Mouse (Mus musculus): Measurements from ENCODE around the gene Tmem163.

The Tmem163 gene

GRCm38 (mm10) chr1:127523364-127523763 is 156.0 kb downstream of the Tmem163 start:
- CTCF ChIA-PET = interaction anchor here in 2 of 4 experiments (1.3 to 1.6 kb wide), 3 partner anchors 23 to 90 kb away, joined by 3 read pairs; no protein-coding TSS in a partner anchor
- POLR2A ChIA-PET = interaction anchor here in 2 of 4 experiments (2.0 to 2.1 kb wide), 2 partner anchors 14 to 16 kb away, joined by 6 to 8 read pairs; no protein-coding TSS in a partner anchor

GRCm38 (mm10) chr1:127514888-127515287 is 164.5 kb downstream of the Tmem163 start:
- ChIA-PET CTCF (interaction anchor here in 1 of 4 experiments (1.0 kb wide), 1 partner anchor 15 kb away, joined by 3 read pairs; no protein-coding TSS in a partner anchor), POLR2A (no interaction called here)

GRCm38 (mm10) chr1:127514479-127514878 is 164.9 kb downstream of the Tmem163 start:
- ChIA-PET CTCF (no interaction called here), POLR2A (interaction anchor here in 1 of 4 experiments (1.3 kb wide), 1 partner anchor 17 kb away, joined by 3 read pairs; no protein-coding TSS in a partner anchor)

- ChIA-PET CTCF (no interaction called here), POLR2A (interaction anchor here in 1 of 4 experiments (1.0 to 1.3 kb wide), 2 partner anchors 18 to 27 kb away, joined by 3 to 5 read pairs; no protein-coding TSS in a partner anchor)
Measured at GRCm38 (mm10) chr1:127513664-127514063, 165.7 kb downstream of the Tmem163 start.

- POLR2A ChIA-PET = interaction anchor here in 1 of 4 experiments (1.0 to 1.3 kb wide), 2 partner anchors 18 to 28 kb away, joined by 3 to 5 read pairs; no protein-coding TSS in a partner anchor
- CTCF ChIA-PET = no interaction called here
Measured at GRCm38 (mm10) chr1:127513140-127513539, 166.2 kb downstream of the Tmem163 start.

- POLR2A ChIA-PET = interaction anchor here in 1 of 4 experiments (0.6 kb wide), 1 partner anchor 1979 kb away, joined by 3 read pairs; no protein-coding TSS in a partner anchor
Measured at GRCm38 (mm10) chr1:127512709-127513108, 166.6 kb downstream of the Tmem163 start.

GRCm38 (mm10) chr1:127511362-127511761 is 168.0 kb downstream of the Tmem163 start:
- CTCF ChIA-PET = interaction anchor here in 1 of 4 experiments (1.6 kb wide), 1 partner anchor 11 kb away, joined by 4 read pairs; no protein-coding TSS in a partner anchor
- POLR2A ChIA-PET = interaction anchor here in 1 of 4 experiments (0.9 to 1.3 kb wide), 2 partner anchors 12 to 18 kb away, joined by 3 read pairs; no protein-coding TSS in a partner anchor

More at GRCm38 (mm10) chr1:127512709-127513108, 166.6 kb downstream of the Tmem163 start:
- CTCF ChIA-PET = interaction anchor here in 1 of 4 experiments (0.9 kb wide), 1 partner anchor 314 kb away, joined by 3 read pairs; no protein-coding TSS in a partner anchor

- ChIA-PET CTCF (no interaction called here), POLR2A (no interaction called here)
Measured at GRCm38 (mm10) chr1:127508921-127509320, 170.4 kb downstream of the Tmem163 start.

GRCm38 (mm10) chr1:127508067-127508739 is 171.1 kb downstream of the Tmem163 start:
- ChIA-PET CTCF (interaction anchor here in 3 of 4 experiments (0.6 to 1.4 kb wide), 5 partner anchors 9 to 722 kb away, joined by 3 to 7 read pairs (median 7); no protein-coding TSS in a partner anchor), POLR2A (interaction anchor here in 3 of 4 experiments (0.5 to 2.1 kb wide), 13 partner anchors 15 to 1948 kb away, joined by 3 to 8 read pairs (median 4); partner anchors contain the start of genes Ccnt2 (in 1 of the 3), Dars (in 1 of the 3), Mcm6 (in 1 of the 3) and Rab3gap1 (in 1 of the 3))

GRCm38 (mm10) chr1:127507042-127507650 is 172.2 kb downstream of the Tmem163 start:
- POLR2A ChIA-PET = interaction anchor here in 3 of 4 experiments (0.5 to 2.1 kb wide), 16 partner anchors 16 to 910 kb away, joined by 3 to 8 read pairs (median 4); partner anchors contain the start of genes Ccnt2 (in 2 of the 3), Dars (in 1 of the 3), Mcm6 (in 1 of the 3) and Rab3gap1 (in 1 of the 3)
- CTCF ChIA-PET = interaction anchor here in 3 of 4 experiments (0.7 to 1.4 kb wide), 3 partner anchors 8 to 312 kb away, joined by 3 to 7 read pairs (median 3); no protein-coding TSS in a partner anchor

GRCm38 (mm10) chr1:127500701-127501100 is 178.6 kb downstream of the Tmem163 start:
- POLR2A ChIA-PET = interaction anchor here in 2 of 4 experiments (0.7 to 2.0 kb wide), 3 partner anchors 272 to 1820 kb away, joined by 3 to 7 read pairs (median 5); partner anchors contain the start of gene Ccnt2 (in 1 of the 2)
- CTCF ChIA-PET = interaction anchor here (0.7 to 3.5 kb wide), 24 partner anchors 10 to 573 kb away, joined by 3 to 15 read pairs (median 4); partner anchors contain the start of gene Tmem163 (in 2 of the 4)

GRCm38 (mm10) chr1:127500219-127500618 is 179.1 kb downstream of the Tmem163 start:
- POLR2A ChIA-PET = interaction anchor here in 3 of 4 experiments (0.6 to 1.9 kb wide), 6 partner anchors 11 to 1819 kb away, joined by 3 to 7 read pairs (median 3); partner anchors contain the start of gene Ccnt2 (in 1 of the 3)
- CTCF ChIA-PET = interaction anchor here (0.5 to 3.5 kb wide), 40 partner anchors 8 to 1092 kb away, joined by 3 to 15 read pairs (median 4); partner anchors contain the start of genes Tmem163 (in 3 of the 4) and Cxcr4 (in 1 of the 4)

- ChIA-PET CTCF (interaction anchor here (0.6 to 3.5 kb wide), 13 partner anchors 9 to 468 kb away, joined by 3 to 15 read pairs (median 5); partner anchors contain the start of gene Tmem163 (in 1 of the 4)), POLR2A (interaction anchor here in 2 of 4 experiments (0.6 to 1.9 kb wide), 4 partner anchors 12 to 275 kb away, joined by 3 to 7 read pairs (median 3); partner anchors contain the start of gene Ccnt2 (in 1 of the 2))
Measured at GRCm38 (mm10) chr1:127498746-127499145, 180.6 kb downstream of the Tmem163 start.

- CTCF ChIA-PET = interaction anchor here (0.6 to 1.4 kb wide), 17 partner anchors 12 to 1051 kb away, joined by 3 to 6 read pairs (median 3); partner anchors contain the start of gene Tmem163 (in 2 of the 4)
- POLR2A ChIA-PET = no interaction called here
Measured at GRCm38 (mm10) chr1:127496737-127497543, 182.4 kb downstream of the Tmem163 start.

GRCm38 (mm10) chr1:127487161-127487560 is 192.2 kb downstream of the Tmem163 start:
- POLR2A ChIA-PET = no interaction called here

GRCm38 (mm10) chr1:127484826-127485225 is 194.5 kb downstream of the Tmem163 start:
- ChIA-PET CTCF (interaction anchor here (0.5 to 2.8 kb wide), 20 partner anchors 9 to 1803 kb away, joined by 3 to 10 read pairs (median 3); no protein-coding TSS in a partner anchor), POLR2A (interaction anchor here in 3 of 4 experiments (0.6 to 1.5 kb wide), 8 partner anchors 9 to 289 kb away, joined by 3 to 5 read pairs (median 3); partner anchors contain the start of genes Ccnt2 (in 1 of the 3) and Mgat5 (in 1 of the 3))

More at GRCm38 (mm10) chr1:127487161-127487560, 192.2 kb downstream of the Tmem163 start:
- CTCF ChIA-PET = interaction anchor here in 2 of 4 experiments (0.8 to 1.2 kb wide), 2 partner anchors 13 to 250 kb away, joined by 3 to 4 read pairs; no protein-coding TSS in a partner anchor

GRCm38 (mm10) chr1:127484188-127484587 is 195.2 kb downstream of the Tmem163 start:
- POLR2A ChIA-PET = interaction anchor here in 3 of 4 experiments (0.6 to 1.5 kb wide), 8 partner anchors 8 to 673 kb away, joined by 3 to 5 read pairs (median 3); partner anchors contain the start of genes Ccnt2 (in 1 of the 3) and Mgat5 (in 1 of the 3)
- CTCF ChIA-PET = interaction anchor here (0.5 to 2.8 kb wide), 17 partner anchors 8 to 531 kb away, joined by 3 to 7 read pairs (median 3); no protein-coding TSS in a partner anchor
